Mouse (Mus musculus): ENCODE measurements around the gene Fibcd1. TPM values are rescaled to one million over a fixed set of nuclear protein-coding genes. Genes with fewer than 3 reads are reported as not detected.

The Fibcd1 gene
- polyA plus RNA-seq, 2 experiments = 0.28 to 0.34 TPM

DNA sequence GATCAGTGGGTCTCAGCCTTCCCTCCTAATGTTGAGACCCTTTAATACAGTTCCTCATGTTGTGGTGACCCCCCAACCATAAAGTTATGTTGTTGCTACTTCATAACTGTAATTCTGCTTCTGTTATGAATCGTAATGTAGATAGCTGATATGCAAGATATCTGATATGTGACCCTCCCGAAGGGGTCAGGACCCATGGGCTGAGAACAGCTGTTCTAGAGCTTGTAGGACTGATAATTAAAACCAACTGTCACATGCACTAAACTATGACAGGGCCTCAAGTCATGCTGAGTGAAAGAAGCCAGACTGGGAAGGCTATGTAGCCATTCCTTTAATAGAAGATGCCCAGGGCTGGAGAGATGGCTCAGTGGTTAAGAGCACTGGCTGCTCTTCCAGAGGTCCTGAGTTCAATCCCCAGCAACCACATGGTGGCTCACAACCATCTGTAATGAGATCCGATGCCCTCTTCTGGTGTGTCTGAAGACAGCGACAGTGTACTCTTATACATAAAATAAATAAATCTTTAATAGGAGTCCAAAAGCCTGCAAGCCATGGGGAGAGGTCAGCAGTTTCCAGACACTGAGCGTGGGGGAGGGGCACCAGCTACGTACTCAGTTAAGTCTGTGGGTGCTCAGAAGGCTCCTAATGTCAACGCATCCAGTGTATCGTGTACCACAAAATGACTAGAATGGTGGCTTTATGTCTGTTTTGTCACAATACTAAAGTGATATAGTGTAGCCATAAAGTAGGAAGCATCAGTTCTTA lies 22.1 kb upstream of the Fibcd1 start:
- Histone ChIP-seq H3K27me3 (ENCODE audit: control insufficient read depth, insufficient read depth, low read length) (no peaks in the 10 kb centered on the region), H3K36me3 (ENCODE audit: control insufficient read depth, insufficient read depth, low read length) (no peaks in the 10 kb centered on the region), H3K27ac (replicated peaks; ENCODE audit: low read depth, low read length) (no peak overlapping the region), H3K4me2 (replicated peaks; ENCODE audit: low read depth, low read length, severe bottlenecking) (no peak overlapping the region), H3K9me3 (ENCODE audit: control insufficient read depth, low read length) (no peaks in the 10 kb centered on the region), H3K4me1 (ENCODE audit: control insufficient read depth, insufficient read depth, low read length) (no peaks in the 10 kb centered on the region), H3K4me3 (replicated peaks; ENCODE audit: low read length) (no peak overlapping the region), H3K9ac (ENCODE audit: low read depth, low read length, severe bottlenecking) (no peak overlapping the region)
- no peak for TF ChIP-seq POLR2A (IDR thresholded peaks at IDR 0.05; ENCODE audit: borderline replicate concordance, extremely low read depth, insufficient read depth, insufficient read length)
- WGBS = 86% methylated on average over 8 of the region's 8 CpGs
- no peak for DNase-seq (ENCODE audit: low spot score)
- ATAC-seq (ENCODE audit: low FRiP score, low read depth) = no peak

GRCm38 (mm10) chr2:31865794-31866193 lies 20.0 kb upstream of the Fibcd1 start:
- H3K27ac ChIP-seq (replicated peaks; ENCODE audit: low read depth, low read length) = no peak overlapping the region
- no peak overlapping the region for H3K4me3 ChIP-seq (replicated peaks; ENCODE audit: low read length)
- WGBS = 22% methylated on average over 2 of the region's 2 CpGs
- no peaks in the 10 kb centered on the region for H3K36me3 ChIP-seq (ENCODE audit: control insufficient read depth, insufficient read depth, low read length)
- ATAC-seq (ENCODE audit: low FRiP score, low read depth) (no peak), DNase-seq (ENCODE audit: low spot score) (no peak)
- no peak for TF ChIP-seq POLR2A (IDR thresholded peaks at IDR 0.05; ENCODE audit: borderline replicate concordance, extremely low read depth, insufficient read depth, insufficient read length)
- H3K9me3 ChIP-seq (ENCODE audit: control insufficient read depth, low read length) = no peaks in the 10 kb centered on the region
- no peak overlapping the region for H3K4me2 ChIP-seq (replicated peaks; ENCODE audit: low read depth, low read length, severe bottlenecking)
- H3K27me3 ChIP-seq (ENCODE audit: control insufficient read depth, insufficient read depth, low read length) = no peaks in the 10 kb centered on the region
- no peak overlapping the region for H3K9ac ChIP-seq (ENCODE audit: low read depth, low read length, severe bottlenecking)
- H3K4me1 ChIP-seq (ENCODE audit: control insufficient read depth, insufficient read depth, low read length) = no peaks in the 10 kb centered on the region

DNA sequence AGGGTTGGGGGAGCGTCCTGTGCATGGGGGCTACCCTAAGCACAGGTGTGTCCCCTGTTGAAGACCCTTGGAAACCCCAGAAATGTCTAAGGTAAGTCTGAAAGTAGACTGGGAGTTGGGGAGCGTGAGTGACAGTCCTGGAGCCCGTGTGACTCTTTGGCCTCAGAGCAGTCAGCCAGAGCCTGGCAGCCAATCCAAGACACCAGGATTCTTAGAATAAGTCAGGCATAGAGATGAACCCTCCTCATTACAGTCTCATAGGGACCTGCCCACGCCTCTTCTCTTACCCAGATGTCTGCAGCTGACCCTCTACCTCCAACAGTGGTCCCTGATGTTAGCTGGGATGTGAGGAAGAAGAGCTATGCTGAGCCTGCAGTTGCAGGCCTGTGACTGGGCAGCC lies 19.5 kb upstream of the Fibcd1 start:
- no peak for TF ChIP-seq POLR2A (IDR thresholded peaks at IDR 0.05; ENCODE audit: borderline replicate concordance, extremely low read depth, insufficient read depth, insufficient read length)
- ATAC-seq (ENCODE audit: low FRiP score, low read depth) (no peak), DNase-seq (ENCODE audit: low spot score) (no peak)
- no peaks in the 10 kb centered on the region for H3K27me3 ChIP-seq (ENCODE audit: control insufficient read depth, insufficient read depth, low read length)
- no peak overlapping the region for H3K9ac ChIP-seq (ENCODE audit: low read depth, low read length, severe bottlenecking)
- H3K4me1 ChIP-seq (ENCODE audit: control insufficient read depth, insufficient read depth, low read length) = no peaks in the 10 kb centered on the region
- 52% methylated on average over 4 of the region's 4 CpGs for WGBS
- H3K36me3 ChIP-seq (ENCODE audit: control insufficient read depth, insufficient read depth, low read length) = no peaks in the 10 kb centered on the region
- no peaks in the 10 kb centered on the region for H3K9me3 ChIP-seq (ENCODE audit: control insufficient read depth, low read length)
- H3K4me2 ChIP-seq (replicated peaks; ENCODE audit: low read depth, low read length, severe bottlenecking) = no peak overlapping the region
- no peak overlapping the region for H3K27ac ChIP-seq (replicated peaks; ENCODE audit: low read depth, low read length)
- no peak overlapping the region for H3K4me3 ChIP-seq (replicated peaks; ENCODE audit: low read length)

DNA sequence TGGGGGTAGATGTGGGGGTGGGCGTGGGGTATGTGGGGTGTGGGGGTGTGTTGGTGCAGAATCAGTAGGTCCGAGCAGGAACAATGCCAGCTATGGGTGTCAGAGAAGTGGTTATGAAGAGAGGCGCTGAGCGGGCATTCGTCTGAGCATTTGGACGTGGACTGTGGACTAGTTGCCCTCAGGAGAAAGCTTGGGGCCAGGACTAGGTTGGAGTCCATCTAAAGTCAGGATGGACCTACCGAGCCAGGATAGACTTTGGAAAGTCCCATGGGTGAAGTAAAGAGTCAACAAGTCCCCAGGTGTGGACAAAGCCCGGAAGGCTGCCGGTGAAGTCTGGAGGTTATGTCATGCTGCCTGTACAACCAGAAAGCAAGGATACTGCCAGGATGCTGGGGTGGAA lies 19.1 kb upstream of the Fibcd1 start:
- no peak for DNase-seq (ENCODE audit: low spot score)
- no peaks in the 10 kb centered on the region for H3K9me3 ChIP-seq (ENCODE audit: control insufficient read depth, low read length)
- no peak overlapping the region for H3K4me2 ChIP-seq (replicated peaks; ENCODE audit: low read depth, low read length, severe bottlenecking)
- no peaks in the 10 kb centered on the region for H3K36me3 ChIP-seq (ENCODE audit: control insufficient read depth, insufficient read depth, low read length)
- no peak for ATAC-seq (ENCODE audit: low FRiP score, low read depth)
- no peak overlapping the region for H3K9ac ChIP-seq (ENCODE audit: low read depth, low read length, severe bottlenecking)
- TF ChIP-seq POLR2A (IDR thresholded peaks at IDR 0.05; ENCODE audit: borderline replicate concordance, extremely low read depth, insufficient read depth, insufficient read length) = no peak
- 88% methylated on average over 9 of the region's 9 CpGs for WGBS
- H3K27me3 ChIP-seq (ENCODE audit: control insufficient read depth, insufficient read depth, low read length) = no peaks in the 10 kb centered on the region
- peaks cover 4% of the 10 kb centered on the region; the same call in 1 of the 2 replicates for H3K4me1 ChIP-seq (ENCODE audit: control insufficient read depth, insufficient read depth, low read length)
- no peak overlapping the region for H3K4me3 ChIP-seq (replicated peaks; ENCODE audit: low read length)
- H3K27ac ChIP-seq (replicated peaks; ENCODE audit: low read depth, low read length) = no peak overlapping the region

- Histone ChIP-seq H3K36me3 (ENCODE audit: control insufficient read depth, insufficient read depth, low read length) (no peaks in the 10 kb centered on the region), H3K4me1 (ENCODE audit: control insufficient read depth, insufficient read depth, low read length) (peaks cover 15% of the 10 kb centered on the region), H3K4me3 (replicated peaks; ENCODE audit: low read length) (no peak overlapping the region), H3K27ac (replicated peaks; ENCODE audit: low read depth, low read length) (no peak overlapping the region), H3K9ac (ENCODE audit: low read depth, low read length, severe bottlenecking) (no peak overlapping the region), H3K4me2 (replicated peaks; ENCODE audit: low read depth, low read length, severe bottlenecking) (no peak overlapping the region), H3K27me3 (ENCODE audit: control insufficient read depth, insufficient read depth, low read length) (no peaks in the 10 kb centered on the region), H3K9me3 (ENCODE audit: control insufficient read depth, low read length) (no peaks in the 10 kb centered on the region)
- WGBS = 83% methylated on average over 1 of the region's 1 CpGs
- TF ChIP-seq POLR2A (IDR thresholded peaks at IDR 0.05; ENCODE audit: borderline replicate concordance, extremely low read depth, insufficient read depth, insufficient read length) = no peak
- no peak for ATAC-seq (ENCODE audit: low FRiP score, low read depth)
- no peak for DNase-seq (ENCODE audit: low spot score)
Measured at GRCm38 (mm10) chr2:31863766-31864165, 18.0 kb upstream of the Fibcd1 start.
